Mouse (Mus musculus) embryo, embryonic 11.5 days (tissue): Measurements from ENCODE around the gene Ece1.
A peak's percentile ranks its signal among the peaks of the same experiment; 100 is the strongest.

Source experiments
- DNase-seq: peaks from one replicate; pipeline ENCODE4 v3.0.0-alpha.2; 2012; ENCODE audit warnings: low read depth, low spot score

Gene Ece1

GRCm38 (mm10) chr4:137855741-137856341 is 6.2 kb upstream of the Ece1 start:
- no peak for DNase-seq

GRCm38 (mm10) chr4:137857116-137857515 is 4.9 kb upstream of the Ece1 start:
- DNase-seq: peak; percentile 35

- DNase-seq: no peak
Observed at GRCm38 (mm10) chr4:137858371-137858770, 3.7 kb upstream of the Ece1 start.

GRCm38 (mm10) chr4:137861461-137862011 is 501 bp upstream of the Ece1 start:
- no peak for DNase-seq

GRCm38 (mm10) chr4:137862516-137863240 is 641 bp downstream of the Ece1 start:
- DNase-seq: no peak

DNA sequence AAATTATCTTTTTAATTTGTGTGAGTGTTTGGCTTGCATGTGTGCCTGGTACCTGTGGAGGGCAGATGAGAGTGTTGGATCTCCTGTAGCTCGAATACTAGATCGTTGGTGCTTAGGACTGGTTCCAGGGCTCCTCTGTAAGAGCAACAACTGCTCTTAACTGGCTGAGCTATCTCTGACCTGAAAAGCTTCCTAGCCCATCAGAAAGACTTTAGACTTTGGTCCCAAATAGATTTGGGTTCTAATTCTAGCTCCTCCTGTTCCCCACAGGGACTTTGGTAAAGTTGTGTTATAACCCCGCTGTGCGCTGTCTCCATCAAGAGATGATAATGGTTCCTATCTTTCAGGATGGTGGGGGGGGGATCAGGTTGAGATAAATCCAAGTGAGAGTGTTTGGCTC is 2.0 kb downstream of the Ece1 start:
- DNase-seq: no peak

DNA sequence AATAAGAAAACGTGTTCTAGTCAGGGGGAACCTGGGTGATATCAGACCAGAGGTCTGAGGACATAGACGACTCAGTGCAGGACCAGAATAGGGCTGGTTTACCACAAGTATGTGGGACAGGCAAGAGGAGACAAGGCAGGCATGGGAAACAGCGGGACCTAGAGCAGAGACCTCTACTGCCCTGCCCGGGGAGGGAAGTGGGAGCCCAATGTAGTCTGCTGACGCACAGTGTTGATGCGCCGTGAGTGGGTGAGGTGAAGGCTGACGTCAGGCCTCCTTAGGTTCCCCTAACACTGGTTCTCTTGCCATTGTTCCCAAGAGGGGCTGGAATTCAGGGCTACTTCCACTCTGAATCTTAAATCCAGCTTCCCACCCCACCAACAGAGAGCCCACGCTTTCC is 2.7 kb downstream of the Ece1 start:
- DNase-seq: no peak

- DNase-seq: no peak
Observed at GRCm38 (mm10) chr4:137865221-137865641, 3.2 kb downstream of the Ece1 start.

GRCm38 (mm10) chr4:137866206-137866863 is 4.3 kb downstream of the Ece1 start:
- no peak for DNase-seq

DNA sequence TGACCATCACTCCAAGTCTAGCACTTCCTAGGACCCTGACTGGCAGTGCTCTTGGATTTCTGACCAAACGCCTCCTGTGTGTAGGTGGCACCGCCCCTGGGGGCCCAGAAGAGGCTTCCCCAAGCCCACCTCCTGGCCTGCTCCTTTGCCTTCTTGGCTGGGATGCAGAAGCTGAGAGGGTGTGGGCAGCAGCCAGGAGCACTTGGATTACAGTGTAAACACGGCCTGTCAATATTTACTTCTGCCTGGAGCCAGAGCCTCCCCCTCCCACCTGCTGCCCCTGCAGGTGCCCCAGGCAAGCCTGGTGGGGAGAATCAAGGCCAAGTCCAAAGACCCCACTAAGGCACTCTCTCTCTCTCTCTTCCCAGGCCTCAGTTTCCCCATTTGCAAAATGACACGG is 5.2 kb downstream of the Ece1 start:
- DNase-seq: no peak

DNA sequence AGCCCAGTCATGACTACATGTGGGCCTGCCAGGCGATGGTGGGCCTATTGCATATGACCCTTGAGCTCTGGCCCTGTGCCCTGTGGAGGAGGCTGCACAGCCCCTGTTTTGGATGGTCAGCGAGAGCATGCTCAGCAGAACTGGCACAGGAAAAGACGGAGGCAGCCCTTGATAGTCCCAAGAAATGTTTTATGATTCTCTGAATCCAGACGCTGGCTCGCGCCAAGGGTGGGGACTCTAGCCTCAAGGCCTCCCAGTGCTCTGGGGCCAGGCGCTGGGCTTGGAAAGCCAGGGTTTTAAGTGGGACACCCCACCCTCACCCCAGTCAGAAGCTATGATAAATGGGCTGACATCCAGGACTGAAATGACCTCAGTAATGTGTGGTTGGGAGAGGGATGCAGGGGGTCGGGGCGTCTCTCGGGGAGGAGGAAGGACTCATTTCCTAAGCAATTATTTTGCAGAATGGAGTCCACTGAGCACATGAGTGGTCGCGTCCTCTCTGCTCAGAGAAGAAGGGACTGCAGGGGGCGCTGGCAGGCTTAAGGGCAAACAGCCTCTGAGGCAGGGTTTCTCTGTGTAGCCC is 5.7 kb downstream of the Ece1 start:
- DNase-seq: no peak

DNA sequence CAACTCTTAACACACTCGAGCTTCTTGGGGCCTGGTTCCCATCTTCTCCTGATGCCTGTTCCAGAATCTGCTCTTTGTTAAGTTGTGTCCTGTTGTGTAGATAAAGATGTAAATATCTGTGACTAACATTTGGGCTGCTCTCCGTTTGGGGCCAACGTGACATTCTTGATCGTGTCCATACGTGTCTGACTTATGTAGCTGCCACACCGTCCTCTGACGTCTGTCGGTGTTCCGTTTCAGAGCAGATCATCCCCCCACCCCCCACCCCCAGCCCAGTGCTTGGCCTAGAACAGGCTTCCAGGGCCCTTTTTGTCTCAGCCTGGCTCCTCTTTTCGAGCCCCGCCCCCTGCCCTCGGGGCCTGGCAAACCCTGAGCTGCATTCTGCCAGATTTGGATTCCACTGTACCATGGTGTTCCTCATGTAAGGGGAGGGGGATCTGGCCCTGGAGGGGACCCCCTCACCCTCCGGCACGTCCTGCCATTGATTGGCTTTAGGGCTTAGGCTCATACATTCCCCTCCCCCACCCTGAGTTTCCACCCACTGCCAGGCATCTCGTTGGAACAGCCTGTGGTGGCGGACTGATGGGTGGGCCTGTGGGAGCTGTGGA is 7.7 kb downstream of the Ece1 start:
- no peak for DNase-seq

- no peak for DNase-seq
Observed at GRCm38 (mm10) chr4:137870979-137871378, 8.9 kb downstream of the Ece1 start.

- DNase-seq: no peak
Observed at GRCm38 (mm10) chr4:137871431-137871830, 9.4 kb downstream of the Ece1 start.

- no peak for DNase-seq
Observed at GRCm38 (mm10) chr4:137874337-137874736, 12.3 kb downstream of the Ece1 start.

GRCm38 (mm10) chr4:137874826-137875225 is 12.8 kb downstream of the Ece1 start:
- no peak for DNase-seq

GRCm38 (mm10) chr4:137875466-137876092 is 13.5 kb downstream of the Ece1 start:
- DNase-seq: no peak

DNA sequence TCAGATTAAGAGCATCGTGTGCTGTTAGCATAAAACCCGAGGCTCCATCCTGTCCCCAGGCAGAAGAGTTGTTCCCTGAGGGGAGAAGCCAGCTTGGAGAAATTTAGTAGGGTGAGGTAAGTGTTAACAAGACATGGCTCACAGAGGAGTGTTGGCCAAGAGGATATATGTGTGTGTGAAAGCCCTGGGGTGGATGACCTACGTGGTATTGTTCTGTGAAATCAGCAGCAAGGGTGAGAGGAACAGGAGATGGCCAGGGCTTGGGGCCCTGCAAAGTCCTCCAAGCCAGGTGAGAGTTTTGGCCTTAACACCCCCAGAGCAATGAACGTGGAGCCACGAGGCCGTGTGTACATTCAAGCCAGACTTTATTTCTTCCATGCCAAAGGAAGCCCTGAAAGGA is 14.8 kb downstream of the Ece1 start:
- no peak for DNase-seq

DNA sequence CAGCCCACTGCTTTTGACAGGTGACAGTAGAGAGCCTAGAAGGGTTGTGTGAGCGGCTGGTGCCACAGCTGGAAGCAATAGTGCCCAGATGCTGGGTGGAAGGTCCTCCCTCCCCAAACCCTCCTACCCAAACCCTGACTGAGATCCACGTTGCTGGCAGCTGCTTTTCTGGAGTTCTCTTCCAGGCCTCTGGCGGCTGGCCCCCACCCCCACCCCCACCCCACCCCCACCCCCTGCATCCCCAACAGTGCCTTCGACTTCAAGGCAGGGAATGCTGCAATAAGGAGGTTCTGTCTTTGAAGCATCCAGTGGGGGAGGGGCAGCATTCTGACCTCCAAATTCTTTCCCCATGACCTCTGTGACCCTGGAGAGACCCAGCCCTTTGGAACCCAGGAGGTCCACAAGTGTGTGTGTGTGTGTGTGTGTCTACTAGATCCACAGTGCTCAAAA is 15.4 kb downstream of the Ece1 start:
- DNase-seq: no peak

DNA sequence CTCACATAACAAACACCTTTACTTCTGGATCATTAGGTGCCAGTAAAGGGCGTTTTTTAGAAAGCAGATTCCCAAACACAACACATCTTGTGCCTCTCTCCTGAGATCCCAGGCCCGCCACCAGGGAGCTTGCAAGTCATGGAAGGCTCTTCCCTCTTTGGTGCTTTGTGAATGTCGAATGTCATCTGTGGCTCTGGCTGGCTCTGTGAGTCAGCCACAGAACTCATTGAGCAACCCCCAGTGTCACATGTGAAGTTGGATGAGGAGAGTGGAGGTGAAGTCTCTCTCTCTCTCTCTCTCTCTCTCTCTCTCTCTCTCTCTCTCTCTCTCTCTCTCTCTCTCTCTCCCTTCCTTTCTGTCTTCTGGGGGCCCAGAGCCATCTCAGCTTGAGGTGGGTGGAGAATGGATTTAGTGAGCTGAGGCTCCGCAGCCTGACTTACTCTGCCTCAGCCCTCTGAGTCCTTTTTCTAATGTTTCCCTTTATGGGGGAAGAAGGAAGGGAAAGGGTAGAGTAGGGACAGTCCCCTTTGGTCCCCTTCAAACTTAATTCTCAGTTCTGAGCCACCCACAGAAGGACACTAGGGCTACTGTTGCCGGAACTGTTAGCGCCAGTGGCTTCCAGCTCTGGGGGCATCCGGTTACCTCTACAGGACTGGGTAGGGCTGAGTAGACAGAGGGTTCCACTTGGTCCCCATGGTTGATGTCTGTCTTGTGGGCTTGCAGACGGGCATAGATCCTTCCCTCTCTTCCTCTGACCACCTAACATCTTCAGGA is 17.5 kb downstream of the Ece1 start:
- no peak for DNase-seq

DNA sequence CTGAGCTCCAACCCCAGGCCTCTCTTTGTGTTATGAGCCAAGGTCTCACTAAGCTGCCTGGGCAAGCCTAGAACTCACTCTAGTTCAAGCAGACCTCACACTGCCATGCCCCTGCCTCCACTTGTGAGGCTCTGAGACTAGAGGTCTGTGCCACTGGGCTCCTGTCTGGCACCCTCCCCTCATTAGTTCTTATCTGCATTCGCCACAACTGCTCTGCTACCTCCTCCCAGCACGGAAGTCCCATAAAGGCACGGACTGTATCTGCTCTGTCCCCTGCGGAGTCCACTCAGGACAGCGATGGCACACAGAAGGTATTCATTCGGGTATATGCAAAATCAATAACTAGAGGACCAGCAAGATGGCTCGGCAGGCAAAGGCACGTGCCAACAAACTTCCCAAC is 19.4 kb downstream of the Ece1 start:
- no peak for DNase-seq
